Mouse (Mus musculus) urinary bladder, postnatal 36 days (tissue): ENCODE data around the gene Dtx3.
"Not testable (repeated sequence)": the region's sequence is repeated elsewhere in the genome, so short reads cannot be mapped to it uniquely, and the experiment has no call there.

Experiments
- DNase-seq, 2 experiments: peaks; one replicate each; pipeline ENCODE4 v3.0.0; 2022; ENCODE audit warnings: low spot score in 2 of 2, mixed read lengths in 1 of 2

The Dtx3 gene

DNA sequence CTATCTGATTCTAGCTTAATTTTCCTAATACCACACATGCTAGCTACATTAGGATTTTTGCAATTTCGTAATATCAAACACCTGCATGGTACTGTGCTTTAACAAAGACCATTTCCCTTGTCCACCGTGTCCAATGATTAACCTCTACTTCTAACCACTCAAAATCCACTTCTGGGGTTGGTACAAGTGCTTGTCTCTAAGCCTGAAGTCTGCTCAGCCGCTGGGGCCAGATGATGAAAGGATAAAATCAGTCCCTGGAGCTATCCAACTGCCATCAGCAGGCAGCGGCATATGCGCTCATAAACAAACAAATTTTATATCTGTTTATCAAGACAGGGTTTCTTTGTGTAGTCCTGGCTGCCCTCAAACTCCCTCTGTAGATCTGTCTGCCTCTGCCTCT is 9.1 kb upstream of the Dtx3 start:
- no peak for DNase-seq

DNA sequence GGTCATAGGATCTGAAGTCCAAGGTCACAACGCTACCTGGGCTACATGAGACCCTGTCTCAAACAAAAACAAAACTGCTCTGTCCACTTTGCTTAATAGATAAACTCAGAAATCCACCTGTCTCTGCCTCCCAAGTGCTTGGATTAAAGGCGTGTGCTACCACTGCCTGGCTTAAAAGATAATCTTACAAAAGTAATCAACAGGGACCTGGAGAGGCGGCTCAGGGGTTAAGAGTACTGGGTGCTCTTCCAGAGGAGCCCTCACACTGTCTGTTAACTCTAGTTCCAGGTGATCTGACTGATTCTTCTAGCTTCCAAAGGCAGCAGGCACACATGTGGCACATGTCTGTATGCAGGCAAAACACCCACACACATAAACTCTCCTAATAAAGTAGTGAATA is 7.6 kb upstream of the Dtx3 start:
- no peak for DNase-seq

DNA sequence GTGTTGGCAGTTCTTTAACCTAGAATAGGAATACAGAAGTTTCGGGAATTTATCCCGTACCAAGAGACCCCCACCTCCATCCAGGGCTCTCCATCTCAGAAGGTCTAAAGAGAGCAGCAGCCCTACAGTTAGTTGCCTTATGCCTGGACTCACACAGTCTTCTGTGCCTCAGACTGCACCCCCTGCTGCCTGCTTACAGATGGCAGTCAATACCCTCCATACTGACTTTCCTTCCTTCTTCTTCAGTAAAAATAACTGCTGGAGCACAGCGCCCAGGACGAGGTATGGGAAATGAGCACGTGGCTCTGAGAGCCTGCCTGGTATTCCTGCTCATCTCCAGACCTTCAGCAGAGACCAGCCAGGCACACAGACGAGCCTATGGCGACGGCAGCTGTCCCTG is 4.8 kb upstream of the Dtx3 start:
- no peak for DNase-seq

- DNase-seq: no peak
Observed at GRCm38 (mm10) chr10:127199474-127199873, 3.9 kb upstream of the Dtx3 start.

DNA sequence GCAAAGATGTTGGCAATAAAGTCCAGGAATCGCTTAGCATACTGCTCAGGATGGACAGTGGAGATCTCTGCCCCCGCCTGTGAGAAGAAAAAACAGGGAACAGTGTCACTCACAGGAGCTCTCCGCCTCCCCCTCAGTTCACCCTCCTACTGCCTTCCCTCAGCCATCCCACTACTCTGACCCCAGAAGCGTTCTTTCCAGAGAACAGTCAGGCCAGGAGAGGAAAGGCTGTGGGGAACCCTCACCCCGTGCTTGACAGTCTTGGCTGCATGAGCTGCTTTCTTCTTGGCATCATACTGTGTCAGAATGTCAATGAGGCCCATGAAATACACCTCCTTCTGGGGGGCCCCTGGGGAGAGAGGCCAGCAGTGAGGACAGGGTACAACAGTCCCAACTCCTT is 3.5 kb upstream of the Dtx3 start:
- no peak for DNase-seq

GRCm38 (mm10) chr10:127198492-127198891 is 3.0 kb upstream of the Dtx3 start:
- no peak for DNase-seq

DNA sequence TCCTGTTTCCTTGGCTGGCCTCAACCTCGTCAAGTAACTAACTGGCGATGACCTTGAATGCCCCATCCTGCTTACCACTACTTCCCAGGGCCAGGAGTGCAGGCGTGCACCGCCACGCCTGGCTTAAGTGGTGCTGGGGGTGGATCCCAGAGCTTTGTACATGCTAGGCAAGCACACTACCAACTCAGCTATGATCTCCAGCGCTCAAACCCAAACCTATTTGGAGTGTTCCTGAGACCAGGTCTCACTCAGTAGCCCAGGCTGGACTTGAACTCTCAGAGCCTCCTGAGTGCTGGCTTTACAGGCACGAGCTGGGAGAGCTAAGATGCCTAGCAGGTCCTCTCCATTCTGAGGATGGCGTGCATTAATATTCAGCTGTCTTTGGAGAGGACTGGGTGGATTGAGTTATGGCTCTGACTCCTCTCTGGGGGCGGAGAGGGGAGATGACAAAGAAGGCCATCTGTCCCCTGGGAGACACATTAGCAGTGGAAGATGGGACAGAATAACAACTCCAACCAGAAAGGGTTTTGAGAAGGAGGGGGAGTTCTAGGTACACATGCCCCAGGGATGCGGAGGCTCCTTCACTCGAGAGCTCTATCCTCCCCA is 2.1 kb upstream of the Dtx3 start:
- no peak for DNase-seq

DNA sequence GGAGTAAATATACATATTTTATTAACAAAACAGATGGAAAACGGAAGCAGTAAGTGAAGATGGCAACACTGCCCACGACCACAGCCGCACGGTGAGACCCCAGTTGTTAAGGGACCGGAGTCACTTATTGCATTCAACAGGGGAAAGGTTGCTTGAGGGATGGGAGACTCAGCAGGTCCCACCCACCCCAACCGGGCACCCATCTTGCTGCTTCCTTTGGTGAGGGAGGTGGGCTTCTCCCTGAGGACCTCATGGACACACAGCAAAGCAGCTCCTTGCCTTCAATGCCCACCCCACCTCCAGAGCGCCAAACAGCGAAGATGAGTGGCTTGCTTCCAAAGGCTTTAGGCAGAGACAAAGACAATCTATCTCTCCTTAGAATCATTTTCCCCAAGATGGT is 1.6 kb upstream of the Dtx3 start:
- no peak for DNase-seq

DNA sequence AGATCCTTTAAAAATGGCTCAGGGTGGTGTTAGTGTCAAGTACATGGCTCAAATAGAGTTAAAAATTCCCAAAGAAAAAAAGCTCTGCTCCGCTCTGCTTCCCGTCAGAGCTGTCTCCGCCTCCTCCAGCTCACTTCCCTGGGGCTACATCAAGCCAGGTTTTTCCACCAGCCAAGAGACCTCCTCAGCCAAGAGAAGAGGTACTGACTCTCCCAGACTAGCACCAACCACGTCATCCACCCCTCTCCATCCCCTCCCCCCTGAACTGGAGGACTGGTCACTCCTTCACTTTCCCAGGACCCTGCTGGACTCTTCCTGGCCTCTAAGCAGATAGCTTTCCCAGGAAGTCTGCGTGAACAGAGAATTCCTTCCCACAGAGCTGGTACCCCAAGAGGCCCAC is 864 bp upstream of the Dtx3 start:
- DNase-seq: peak; percentile 39 to 63

DNA sequence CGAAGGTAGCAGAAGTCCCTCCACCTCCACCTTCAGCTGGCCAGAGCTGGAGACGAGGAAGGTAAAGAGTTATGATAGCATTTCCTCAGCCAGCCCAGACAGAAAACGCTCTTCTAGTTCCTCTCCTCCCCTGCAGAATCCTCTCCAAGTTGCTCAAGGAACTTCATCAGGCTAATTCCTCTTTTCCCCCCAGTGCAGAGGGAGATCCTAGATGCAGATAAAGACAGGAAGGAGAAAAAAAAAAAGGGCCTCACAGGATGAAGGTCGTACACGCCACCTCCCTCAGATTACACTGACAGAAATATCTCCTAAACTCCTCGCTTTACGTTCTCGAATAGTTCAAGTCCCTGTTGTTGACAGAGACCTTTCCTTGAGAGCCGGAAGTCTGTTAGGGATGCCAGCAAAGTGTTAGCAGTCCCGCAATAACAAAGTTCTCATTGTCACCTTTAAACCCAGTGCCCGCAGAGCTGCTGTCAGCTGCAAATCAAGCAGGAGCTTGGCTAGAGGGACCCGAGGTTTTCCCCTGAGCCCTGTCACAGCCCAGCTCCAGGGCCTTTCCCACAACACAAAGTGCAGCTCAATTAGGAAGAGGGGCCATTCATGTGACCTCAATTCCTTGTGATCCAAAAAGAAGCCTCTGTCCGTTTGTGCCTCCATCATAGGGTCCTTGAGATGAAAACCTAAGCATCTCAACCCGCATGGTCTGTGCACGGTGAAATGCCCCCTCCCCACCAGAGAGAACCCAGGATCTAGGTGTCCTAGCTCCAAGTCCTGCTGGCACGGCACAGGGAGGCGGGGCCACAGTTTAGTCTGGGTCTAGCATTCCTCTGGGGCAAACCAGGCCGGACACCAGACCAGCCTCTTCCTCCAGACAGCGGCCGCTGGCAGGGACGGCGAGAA is 850 bp downstream of the Dtx3 start:
- peak; percentile 51 to 71 for DNase-seq

- no peak for DNase-seq
Observed at GRCm38 (mm10) chr10:127193011-127193410, 2.5 kb downstream of the Dtx3 start.

DNA sequence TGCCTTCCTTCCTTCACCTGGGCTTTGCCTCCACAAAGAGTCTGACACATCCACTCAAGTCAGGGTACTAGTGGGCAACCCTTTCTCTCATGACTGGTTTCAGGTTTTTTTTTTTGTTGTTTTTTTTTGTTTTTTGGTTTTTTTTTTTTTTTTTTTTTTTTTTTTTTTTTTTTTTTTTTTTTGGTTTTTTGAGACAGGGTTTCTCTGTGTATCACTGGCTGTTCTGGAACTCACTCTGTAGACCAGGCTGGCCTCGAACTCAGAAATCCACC is 3.5 kb downstream of the Dtx3 start:
- DNase-seq: not testable (repeated sequence)

DNA sequence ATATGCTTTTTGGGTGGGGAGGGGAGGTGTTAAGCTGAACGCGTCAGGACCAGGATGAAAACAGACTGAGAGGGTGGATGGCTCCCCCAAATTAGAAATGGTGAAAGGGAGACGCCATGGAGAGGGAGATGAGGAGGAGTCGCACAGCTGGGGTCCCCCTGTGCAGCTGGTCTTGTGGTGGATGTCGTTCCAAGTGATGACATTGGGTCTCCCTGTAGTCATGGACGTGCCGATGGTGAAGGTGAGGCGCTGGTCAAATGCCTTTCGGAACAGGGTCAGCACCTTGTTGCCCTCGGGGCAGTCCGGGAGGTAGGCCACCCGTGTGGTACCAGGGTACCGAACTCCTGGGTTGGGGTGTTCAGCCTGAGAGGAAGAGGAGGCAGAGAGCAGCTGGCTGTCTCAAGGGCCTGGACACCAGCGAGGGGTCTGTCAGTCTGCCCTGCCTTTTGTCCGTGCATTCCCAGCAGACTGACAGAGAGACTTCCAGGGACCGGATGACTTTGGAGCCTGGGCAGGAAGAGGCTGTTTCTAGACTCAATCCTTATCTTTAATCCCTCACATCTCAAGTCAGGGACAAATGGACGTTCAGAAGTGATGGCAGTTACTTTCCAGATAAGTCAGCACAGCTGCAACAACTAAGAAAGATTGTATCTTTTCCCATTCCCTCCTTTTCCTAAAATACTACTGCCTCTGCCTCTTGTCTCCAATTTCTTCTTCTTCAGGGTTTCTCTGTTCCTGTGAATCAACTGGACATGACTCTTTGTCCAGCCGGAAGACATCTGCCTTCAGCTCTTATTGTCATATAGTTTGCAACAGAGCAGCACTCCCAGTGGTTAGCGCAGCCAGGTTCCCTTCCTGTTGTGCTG is 4.1 kb downstream of the Dtx3 start:
- no peak for DNase-seq

DNA sequence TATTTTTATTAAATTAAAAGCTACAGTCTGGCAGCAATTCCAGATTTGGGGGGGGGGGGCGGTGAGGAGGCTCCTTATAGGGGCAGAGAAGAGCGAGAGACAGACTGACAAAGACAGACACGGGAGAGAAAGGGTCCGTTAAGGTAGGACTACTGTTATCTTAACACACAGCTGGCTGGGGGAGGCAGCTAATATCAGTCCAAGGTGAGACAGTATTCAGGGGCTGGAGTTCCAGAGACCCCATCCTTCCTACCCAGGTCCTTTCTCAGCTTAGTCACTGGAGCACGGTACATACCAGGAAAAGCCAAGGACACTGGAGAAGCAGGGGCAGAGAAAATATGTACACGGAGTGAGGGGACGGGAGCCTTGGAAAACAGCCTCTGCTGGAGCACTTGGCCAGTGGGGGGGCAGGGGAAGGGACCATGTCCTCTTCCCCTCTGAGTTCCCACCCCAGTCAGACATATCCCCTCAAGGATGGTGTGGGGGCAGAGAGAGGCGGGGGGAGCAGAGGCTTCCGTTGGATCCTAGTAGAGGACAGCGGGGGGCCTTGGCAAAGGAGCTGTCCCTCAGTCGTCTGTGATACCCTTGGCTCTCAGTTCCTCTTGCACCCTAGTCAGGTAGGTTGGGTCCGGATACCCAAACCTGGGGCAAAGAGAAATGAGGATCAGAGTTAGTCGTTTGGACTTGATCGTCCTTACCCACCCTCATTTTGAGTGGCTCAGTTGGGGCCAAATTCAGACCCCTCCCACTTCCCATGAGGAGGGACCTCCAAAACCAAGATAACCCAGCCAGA is 4.9 kb downstream of the Dtx3 start:
- no peak for DNase-seq

GRCm38 (mm10) chr10:127189651-127190381 is 5.7 kb downstream of the Dtx3 start, which contains the start of gene Arhgef25:
Gene Arhgef25, minus strand, starts transcription at chr10:127190083.
- peak; percentile 50 to 62 for DNase-seq

GRCm38 (mm10) chr10:127189116-127189650 is 6.3 kb downstream of the Dtx3 start:
- peak; percentile 39 to 47 for DNase-seq

- DNase-seq: peak; percentile 18 to 45
Observed at GRCm38 (mm10) chr10:127188465-127189115, 6.9 kb downstream of the Dtx3 start.

GRCm38 (mm10) chr10:127188079-127188453 is 7.5 kb downstream of the Dtx3 start:
- DNase-seq: no peak

GRCm38 (mm10) chr10:127187371-127188078 is 8.0 kb downstream of the Dtx3 start:
- DNase-seq: no peak

DNA sequence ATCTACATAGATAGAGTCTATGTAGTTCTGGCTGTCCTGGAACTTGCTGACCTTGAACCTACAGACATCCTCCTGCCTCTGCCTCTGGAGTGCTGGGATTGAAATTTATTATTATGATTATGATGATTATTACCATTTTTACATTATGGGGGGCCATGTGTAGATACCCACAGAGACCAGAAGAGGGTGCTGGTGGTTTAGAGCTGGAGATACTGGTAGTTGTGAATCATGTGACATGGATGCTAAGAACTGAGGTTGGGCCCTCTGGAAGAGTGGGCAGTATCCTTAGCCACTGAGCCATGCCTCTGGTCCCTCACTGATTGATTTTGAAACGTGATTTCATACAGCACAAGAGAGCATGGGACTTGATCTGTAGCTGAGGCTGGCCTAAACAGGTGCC is 9.1 kb downstream of the Dtx3 start:
- no peak for DNase-seq
